Mouse (Mus musculus) kidney, postnatal 4 days (tissue): ENCODE measurements around the gene Pde1a.

Experiments
- DNase-seq, 2 experiments: peaks; one replicate each; pipeline ENCODE4 v3.0.0; 2021; ENCODE audit warnings: mixed read lengths in 2 of 2

Pde1a gene

DNA sequence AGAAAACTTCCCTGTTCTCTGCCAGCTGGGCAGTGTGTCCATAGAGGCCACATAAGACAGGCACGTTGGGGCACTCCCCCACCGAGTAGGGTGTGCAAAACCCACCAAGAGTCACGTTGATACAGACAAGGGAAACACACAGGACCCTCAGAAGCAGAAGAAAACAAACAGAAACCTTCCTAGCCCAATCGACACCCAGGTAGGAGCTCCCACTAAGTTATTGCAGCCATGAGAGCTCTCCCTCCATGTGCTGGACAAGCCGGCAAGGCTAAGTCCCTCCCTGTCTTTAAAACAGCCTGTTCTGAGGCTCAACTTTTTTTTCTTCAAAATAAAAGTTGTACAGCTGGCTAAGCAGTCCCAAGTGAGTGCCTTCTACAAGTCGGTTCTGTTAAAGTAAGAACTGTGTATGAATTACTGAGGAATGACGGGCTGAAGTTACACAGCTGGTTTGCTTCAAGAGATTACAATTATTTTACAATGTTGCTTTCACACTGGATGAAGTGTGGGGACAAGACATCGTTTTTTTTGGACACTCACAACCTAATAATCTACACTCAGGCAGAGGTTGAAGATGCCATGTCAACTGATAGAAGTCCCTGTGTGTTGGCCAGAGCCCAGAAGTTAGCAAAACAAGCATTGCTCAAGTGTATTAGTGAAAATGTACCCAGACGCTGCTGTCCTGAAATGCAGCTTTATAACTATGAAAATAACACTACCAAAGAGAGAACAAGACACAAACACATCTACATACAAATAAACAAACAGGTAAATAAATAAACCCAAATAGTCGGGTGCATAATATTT lies 90.4 kb downstream of the Pde1a start:
- peak; percentile 40 to 51 for DNase-seq

DNA sequence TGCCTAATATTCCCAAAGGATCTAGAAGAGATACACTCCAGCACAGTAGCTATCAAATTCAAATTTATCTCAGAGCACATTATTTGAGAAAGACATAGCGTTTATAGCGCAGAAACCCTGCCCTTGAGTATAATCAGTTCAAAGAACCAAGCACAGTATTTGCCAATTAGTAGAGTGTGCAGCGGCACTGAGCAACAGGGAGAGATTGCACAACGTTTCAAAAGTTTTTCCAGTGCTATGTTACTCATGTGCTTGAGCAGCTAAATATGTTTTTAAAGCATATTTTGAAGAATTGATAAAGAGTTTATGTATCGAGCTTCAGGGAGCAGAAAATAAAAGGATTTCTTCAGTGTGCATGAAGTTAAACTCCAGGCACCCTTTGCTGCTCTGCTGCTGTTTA lies 91.3 kb downstream of the Pde1a start:
- DNase-seq: no peak

DNA sequence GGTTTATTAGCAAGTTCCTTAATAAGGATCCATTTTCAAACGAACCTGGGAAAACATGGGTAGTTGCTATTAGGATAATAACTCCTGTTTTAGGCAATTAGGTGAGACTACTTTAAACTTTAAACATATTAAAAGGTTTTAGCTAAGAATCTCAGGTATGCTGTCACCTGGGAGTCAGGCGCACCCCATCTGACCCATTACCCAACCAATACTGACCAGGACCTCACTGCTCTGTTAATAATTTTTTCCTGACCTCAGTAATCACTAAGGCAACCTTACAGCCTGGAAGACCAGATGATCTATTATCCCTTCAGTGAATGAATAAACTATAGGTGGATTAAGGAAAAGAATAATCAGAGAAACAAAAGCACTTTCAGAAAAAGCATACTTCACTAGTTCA lies 100.2 kb downstream of the Pde1a start:
- DNase-seq: no peak

DNA sequence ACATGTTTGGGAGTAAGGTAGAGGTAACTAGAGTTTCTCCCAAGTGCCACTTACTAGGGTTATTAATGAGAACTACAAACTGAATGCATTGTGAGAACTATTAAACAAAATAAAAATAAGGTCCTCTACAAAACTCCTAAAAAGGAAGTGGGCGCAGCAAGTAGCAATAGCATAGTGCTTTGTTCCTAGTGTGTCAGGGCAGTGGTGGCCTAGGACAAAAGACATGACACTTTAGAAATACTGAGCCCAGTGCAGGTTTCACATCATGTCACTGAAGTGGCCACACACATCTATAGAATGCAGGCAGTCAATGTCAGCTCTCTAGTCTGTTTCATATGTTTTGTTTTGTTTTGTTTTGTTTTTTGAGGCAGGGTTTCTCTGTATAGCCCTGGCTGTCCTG lies 103.2 kb downstream of the Pde1a start:
- DNase-seq: no peak

DNA sequence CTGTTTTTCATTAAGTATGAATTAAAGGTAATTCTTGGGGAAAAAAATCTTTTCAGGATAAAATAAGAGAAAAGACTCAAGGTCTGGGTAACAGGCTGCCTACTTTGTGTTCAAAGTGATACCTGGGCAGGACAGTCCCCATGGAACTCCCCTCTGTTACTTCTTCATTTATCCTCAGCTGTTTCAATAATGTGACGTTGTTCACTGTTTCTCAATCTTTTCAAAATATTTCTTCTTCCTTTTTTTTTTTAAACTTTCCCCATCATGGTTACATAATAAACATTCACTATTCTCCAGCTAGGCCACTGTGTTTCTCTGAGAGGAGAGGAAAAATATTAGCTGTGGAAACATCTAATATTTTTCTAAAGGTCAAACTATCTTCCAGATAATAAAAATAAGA lies 103.7 kb downstream of the Pde1a start:
- no peak for DNase-seq

DNA sequence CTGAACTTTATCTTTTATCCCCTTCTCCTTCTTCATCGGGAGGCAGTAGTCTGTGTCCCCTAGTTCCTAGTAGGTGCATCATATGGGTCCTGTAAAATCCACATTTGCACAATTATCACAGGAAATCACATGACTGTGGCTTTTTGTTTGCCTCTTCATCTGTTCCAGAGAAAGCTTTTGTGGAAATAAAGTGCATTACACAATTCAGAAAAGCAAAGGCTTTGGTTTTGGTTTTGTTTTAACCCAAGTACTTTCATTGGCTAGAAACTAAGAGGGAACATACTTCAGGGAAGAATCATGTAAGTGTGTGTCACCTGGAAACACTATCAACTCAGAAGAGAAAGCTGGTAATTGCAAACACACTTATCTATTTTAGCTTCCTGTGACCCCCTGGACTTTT lies 104.2 kb downstream of the Pde1a start:
- DNase-seq: no peak

DNA sequence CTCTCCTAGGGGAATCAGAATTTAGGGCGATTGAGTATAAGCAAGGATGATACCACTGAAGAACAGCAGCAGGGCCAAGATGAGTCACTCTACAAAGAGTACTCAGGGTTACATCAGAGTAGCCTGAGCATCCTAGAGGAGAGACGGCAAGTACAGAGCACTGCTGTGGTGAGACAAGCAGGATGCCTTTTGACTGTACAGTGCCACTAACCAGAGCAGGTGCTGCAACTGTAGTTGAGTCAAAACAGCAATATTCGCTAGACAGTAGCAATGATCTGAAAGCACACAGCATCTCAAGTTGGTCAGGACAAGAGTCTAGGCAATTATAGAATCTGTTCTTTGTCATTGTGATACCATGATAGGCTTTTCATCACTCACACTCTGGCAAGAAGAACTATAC lies 115.1 kb downstream of the Pde1a start:
- no peak for DNase-seq

DNA sequence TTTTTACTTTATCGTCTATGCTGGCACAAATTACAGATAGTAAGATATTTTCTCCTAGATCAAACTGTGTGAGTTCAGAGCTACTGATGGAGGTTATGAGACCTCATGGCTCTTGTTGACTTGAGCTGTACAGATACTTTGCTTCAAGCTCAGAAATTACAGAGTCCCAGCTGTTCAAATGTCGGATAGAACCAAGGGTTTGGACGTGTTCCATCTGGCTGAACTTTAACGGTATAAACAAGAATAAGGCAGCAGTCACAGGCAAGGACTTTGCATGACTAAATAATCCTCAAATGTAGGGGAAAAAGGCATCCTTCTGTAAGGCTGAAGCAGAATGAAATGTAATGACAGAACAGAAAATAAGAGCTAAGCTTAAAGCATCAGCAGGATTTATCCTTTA lies 116.2 kb downstream of the Pde1a start:
- DNase-seq: peak; percentile 7 to 19

DNA sequence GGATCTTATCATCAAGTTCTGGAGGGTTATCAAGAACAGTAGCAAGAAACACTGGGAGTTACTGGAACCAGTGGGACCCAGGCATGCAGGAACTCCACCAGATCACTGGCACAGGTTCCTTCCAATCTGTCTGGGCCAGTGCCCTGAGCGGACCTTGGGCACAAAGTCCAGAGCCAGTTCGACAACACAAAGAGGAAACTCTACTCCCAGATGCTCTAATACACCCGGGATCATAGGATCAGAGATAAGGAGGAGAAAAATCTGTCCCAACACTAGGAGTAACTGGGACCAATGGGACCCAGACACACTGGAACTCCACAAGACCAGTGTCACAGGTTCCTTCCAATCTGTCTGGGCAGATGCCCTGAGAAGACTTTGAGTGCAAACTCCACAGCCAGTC lies 130.1 kb downstream of the Pde1a start:
- no peak for DNase-seq

DNA sequence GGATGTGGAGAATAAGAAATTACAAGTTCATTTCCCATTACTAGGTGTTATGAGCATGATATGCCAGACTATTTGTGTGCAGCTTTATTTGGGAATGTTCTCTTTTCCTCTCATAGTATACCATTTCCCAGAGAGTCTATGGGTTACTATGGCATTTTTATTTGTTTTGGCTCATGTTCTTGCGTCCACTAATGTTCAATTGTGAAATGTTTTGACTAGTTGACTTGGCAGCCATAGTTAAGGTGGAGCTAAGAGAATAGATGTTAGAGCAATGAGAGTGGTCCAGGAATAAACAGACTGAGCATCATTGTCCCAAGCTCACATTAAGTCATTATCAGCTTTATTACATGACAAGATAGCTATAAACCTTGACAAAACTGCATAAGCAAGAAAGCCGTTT lies 130.8 kb downstream of the Pde1a start:
- DNase-seq: no peak

DNA sequence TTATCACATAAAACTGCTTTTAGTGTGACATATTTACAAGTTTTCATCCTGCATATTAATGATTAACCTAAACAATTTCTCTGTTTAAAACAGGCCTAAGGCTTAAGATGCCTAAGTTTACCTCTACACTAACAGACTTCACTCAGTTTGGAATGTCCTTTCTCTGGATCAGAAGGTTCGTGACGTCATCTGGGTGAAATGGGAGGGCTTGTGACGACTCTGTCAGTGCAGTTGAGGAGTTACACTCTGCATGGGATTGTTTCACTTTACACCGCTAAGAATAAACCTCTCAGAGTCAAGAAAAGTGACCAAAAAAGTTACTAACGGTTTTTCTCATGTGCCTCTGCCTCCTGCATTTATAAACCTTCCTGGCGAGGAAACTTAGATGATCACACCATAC lies 137.6 kb downstream of the Pde1a start:
- DNase-seq: peak in 1 of 2 experiments; percentile 15

DNA sequence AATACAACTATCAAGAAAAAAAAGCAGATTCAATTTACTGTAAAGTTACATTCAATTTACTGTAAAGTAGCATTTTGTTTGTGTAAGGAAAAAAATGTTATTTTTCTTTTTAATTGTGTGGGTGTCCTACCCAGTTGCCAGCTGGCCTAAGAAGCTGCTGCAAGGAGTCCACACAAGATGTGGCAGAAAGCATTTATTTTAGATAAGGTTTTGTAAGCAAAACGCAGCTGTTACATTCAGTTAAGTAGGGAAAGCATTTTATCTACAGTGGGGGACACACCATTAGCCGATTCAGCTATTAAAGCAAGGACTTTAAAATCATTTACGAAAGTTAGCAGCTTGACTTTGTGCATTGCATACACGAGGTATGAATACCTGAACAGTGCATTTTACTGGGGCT lies 145.5 kb downstream of the Pde1a start:
- no peak for DNase-seq

DNA sequence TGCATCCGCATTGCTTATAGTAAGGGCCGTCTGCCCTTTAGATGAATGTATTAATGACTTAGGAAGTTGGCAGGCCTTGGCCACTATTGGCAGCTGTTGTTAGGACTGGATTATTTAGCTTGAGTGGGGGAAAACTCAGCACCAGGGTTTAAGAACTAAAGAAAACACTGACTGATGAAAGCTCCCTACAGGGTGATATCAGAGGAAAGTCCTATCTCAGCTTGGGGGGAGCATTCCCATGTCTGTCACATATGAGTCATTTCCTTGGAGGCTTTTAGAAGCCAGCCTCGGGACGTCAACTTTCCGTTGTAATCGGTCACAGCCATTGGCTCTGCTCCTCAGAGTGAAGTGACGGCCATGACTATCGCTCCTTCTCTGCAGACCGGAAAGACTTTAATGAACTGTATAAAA lies 146.0 kb downstream of the Pde1a start:
- DNase-seq: peak; percentile 39 to 56

DNA sequence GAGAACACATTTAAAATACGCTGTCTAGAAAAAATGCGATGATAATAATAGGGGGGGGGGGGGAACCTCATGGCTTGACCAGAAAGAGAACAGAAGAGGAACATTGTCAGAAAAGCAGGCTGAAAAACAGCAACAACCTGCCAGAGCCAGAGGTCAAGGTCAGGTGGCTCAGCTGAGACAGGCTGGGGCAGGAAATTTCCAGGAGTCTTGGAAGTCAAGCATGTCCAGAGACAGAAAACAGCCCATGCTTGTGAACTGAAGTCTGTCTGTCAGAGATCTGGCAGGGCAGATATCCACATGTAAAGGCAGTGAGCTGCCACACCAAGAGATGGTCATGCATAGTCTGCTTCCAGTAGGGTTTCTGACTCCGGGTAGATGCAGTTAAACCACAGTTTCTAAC lies 147.5 kb downstream of the Pde1a start:
- peak in 1 of 2 experiments; percentile 9 for DNase-seq

DNA sequence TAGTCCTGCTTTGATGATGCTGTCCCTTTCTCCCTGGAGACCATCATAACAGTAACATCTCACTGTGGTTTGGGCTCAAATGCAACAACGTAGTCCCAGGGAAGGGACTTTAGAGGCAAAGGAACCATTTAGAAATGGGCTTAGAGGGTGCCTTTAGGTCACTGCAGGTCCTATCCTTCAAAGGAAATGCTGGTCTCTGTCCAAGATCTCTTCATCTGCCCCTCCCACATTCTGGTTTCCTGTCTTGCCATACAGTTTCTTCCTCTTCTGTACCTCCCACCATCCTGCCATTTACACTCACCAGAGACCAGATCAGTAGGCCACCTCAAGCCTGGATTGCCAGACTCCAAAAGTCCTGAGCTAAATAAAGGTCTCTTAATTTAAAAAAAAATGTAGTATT lies 150.3 kb downstream of the Pde1a start:
- no peak for DNase-seq

DNA sequence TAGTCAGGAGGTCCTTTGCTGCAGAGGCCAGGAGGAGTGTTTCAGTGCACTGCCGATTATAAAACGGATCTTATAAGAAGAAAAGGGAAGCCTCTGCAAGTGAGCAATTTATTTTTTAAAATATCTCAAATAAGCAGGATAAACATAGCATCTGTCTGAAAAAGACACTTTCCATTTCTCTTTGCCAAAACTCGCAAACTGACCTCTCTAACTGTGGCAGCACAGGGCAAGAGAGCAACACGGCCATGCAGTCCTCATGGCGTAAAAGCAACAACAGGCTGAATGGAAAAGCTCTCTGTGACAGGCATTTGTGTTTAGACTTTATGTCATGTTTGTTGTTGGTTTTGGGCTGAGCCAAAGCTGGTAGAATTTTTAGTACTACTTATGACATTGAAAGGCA lies 152.0 kb downstream of the Pde1a start:
- no peak for DNase-seq

DNA sequence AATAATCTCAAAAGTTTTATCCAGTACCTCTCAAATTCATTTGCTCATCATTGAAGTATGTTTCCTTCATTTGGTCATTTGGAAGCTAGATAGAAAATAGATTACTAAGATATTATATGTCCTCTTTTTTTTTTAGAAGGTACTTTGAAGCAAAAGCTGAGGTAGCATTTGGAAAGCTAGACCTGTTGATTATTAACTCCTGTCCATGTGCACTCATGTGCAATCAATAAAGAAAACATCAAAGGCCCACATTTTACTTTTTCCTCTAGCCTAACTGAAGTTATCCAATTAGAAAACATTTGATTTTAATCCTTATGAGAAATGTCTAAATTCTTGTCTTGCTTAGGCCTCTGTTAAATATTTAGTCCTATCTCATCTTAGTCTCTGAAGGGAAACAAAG lies 153.3 kb downstream of the Pde1a start:
- no peak for DNase-seq

DNA sequence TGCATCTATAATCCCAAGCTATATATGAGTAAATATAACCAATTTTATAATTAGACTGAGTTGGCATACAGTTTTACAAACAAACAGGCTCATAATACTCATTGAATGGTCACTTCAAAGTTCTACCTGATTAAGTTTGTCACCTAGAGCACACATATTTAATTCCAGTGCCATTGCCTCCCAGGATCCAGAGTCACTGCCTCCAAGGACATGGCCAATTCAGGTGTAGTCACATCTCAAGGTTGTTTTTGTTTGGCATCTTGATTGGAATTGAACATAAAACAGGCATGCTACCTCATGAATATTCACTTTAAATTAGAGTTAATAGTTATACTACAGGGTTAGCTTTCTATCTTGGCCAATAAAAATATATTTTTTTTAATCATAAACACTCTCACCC lies 157.0 kb downstream of the Pde1a start:
- no peak for DNase-seq

DNA sequence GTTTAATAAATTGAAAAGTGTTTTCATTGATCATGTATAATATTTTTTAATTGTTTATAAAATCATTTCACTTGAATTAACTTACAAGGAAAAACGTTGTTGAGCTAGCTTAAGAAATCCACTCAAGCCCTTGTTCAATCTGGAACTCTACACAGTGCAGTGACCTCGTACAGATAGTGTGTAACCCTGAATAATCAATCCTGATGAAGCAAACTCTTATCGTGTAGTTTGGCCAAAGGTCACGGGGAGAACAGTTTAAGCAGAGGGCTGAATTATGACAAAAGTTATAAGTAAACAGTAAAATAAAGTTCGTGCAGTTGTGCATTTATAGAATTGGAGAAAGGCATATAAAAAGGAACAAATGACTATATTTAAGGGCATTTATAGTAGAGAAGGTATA lies 159.7 kb downstream of the Pde1a start:
- DNase-seq: no peak

DNA sequence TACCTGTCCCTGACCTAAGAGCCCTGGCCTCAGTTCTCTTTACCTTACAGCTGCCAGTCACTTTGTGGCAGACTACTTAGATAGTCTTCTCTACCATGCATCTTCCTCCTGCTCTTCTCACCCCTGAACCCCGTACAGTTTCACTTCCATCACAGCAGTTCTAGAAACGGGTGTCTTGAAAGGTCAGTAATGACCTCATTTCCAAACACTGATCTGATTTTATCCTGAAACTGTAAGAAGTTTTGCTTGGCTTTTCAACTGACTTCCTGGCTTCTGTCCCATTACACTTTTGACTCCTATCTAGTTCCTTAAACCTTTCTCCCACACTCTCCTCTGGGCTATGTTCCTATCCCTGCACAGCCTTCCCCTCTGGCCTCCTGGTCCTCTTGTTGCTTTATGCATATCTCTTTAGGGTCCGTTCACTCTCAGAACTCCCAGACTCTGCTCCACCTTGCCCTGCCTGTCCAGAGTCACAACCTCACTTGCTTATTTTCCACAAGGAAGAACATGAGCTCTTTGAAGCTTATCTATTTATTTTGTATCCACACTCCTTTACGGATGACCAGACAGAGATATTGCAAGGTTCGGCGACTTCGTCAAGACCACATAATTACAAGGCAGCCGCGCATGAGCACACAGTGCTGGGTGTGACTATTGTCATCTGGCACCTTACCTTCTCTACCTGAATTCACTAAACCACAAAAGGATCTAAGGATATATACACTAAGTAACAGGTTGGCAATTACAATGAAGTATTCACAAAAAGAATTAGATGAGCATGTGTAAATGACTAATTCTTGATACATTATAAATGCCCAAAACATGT lies 162.4 kb downstream of the Pde1a start:
- peak in 1 of 2 experiments; percentile 10 for DNase-seq

DNA sequence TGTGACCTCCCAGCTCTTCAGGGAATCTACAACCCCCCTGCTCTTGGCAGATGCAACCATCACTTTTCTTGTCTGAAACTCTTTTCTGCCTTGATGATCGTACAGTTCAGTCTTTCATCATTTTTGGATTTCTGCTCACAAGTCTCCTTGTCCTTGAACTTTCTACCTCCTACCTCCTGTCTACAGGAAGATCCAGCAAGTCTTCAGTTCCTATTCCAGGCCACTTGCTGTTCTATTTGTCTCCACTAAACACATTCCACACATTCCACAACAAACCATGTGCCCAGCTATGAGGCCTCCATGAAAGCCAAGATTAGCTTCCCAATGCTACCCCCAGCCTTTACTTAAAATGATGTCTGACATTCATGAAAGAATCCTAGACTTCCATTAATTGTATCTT lies 163.2 kb downstream of the Pde1a start:
- DNase-seq: no peak

DNA sequence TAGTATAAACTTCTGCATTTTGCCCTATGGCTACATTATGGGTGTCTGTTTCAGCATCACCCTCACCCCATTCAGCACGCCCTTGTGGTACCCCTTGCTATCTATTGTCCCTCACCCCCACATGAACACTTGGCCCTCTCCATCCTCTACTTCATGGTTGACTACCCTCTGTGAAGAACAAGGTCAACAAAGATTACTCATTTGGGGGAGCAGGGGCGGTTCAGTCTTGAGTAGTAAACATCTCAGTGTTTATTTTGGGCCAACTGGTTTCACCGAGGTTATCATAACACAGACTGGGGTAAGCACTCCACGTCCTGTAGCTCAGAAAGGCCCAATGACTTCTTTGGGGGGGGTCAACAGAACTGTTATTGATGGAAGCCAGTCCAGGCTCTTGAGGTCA lies 164.3 kb downstream of the Pde1a start:
- no peak for DNase-seq

DNA sequence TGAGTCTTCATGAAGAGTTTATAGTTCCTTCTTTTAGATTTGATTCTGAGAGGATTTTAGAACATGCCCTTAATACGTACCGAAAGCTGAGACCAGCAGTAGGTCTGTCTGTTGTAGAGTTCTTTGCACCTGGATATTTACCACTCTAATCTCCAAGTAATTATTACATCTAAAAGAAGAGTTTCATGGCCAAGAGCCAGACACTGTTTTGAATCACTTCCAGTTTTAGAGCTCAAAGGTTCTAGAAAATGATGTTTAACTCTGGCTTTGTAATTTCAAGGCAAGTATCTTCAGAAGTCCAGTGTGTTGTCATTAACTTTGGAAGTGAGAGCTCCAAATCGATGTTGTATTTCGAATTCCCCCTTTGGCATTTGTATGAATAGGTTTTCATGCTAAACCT lies 167.8 kb downstream of the Pde1a start:
- no peak for DNase-seq

DNA sequence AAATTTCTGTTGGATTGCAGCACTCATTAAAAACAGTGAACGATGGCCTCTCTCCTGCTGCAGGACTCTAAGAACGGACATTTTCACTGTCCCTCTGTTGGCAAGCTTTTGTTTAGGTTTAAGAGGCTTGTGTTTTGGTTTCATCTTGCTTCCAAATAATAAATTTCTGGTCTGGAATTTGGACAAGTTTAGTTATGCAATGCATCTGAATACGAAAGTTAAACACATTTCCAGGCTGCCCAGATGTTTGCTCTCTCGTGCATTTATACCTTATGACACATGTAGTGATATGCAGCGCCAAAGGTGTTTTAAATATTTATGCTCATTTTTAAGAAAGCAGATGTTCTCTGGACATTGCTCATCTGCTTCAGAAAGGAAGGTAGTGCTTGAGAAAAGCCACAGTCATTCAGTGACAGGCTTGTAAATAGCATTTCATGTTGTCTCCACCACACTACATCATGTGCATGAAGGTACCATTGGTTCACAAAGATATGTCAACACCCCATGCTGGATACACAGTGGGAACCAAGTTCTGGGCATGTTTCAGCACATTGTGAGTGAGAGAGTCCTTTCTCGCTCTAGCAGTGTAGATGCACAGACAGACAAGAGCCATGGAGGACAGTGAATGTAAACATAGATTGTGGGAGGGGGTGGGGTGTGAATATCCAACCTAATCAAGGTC lies 171.5 kb downstream of the Pde1a start:
- DNase-seq: no peak
